8 mouse cellular contexts compared by ENCODE assay signal in genomic region chr3:22090431-22091265, GRCm38 (mm10). TPM values are rescaled to one million over a fixed set of nuclear protein-coding genes. Genes with fewer than 3 reads are reported as not detected.
DNase-seq lines count a peak whose midpoint lies in the region; ATAC-seq and TF ChIP-seq lines count a peak whose summit lies in the region.

No protein-coding gene starts in this region.

- no peaks in the 10 kb centered on the region for H3K9me3 ChIP-seq in heart, embryonic 11.5 days (replicated peaks; ENCODE audit: control insufficient read depth, low read length)
- no peaks in the 10 kb centered on the region for H3K9me3 ChIP-seq in stomach, postnatal 0 days (ENCODE audit: control insufficient read depth, low read length)
- H3K9me3 ChIP-seq in forebrain, embryonic 11.5 days (ENCODE audit: control insufficient read depth, low read length), result no peaks in the 10 kb centered on the region

- TF ChIP-seq CTCF in stomach, postnatal 0 days (IDR thresholded peaks at IDR 0.05; ENCODE audit: low read depth), result no peak

- H3K36me3 ChIP-seq in heart, embryonic 11.5 days (ENCODE audit: control insufficient read depth, insufficient read depth, low read length), result no peaks in the 10 kb centered on the region
- no peaks in the 10 kb centered on the region for H3K36me3 ChIP-seq in stomach, postnatal 0 days (ENCODE audit: control insufficient read depth, insufficient read depth, low read length)
- no peaks in the 10 kb centered on the region for H3K36me3 ChIP-seq in forebrain, embryonic 11.5 days (ENCODE audit: control insufficient read depth, insufficient read depth, low read length)

- no peak for TF ChIP-seq EP300 in stomach, postnatal 0 days (optimal IDR thresholded peaks at IDR 0.05)

- DNase-seq in lung, adult 18-20 months, result peak; percentile 24 to 59
- no peak for DNase-seq in lung, postnatal 10 days
- DNase-seq in kidney, postnatal 36 days, result peak; percentile 84
- peak; percentile 45 for DNase-seq in stomach, postnatal 0 days (ENCODE audit: low spot score)
- no peak for DNase-seq in spleen, adult 12 weeks (ENCODE audit: low spot score)
- DNase-seq in left cerebral cortex, postnatal 10 days (ENCODE audit: extremely low spot score in 1 of 2, low spot score in 2 of 2), result no peak
- no peak for DNase-seq in forebrain, embryonic 11.5 days (ENCODE audit: low spot score)

- 0 out of 2 replicates have a peak, but pooled peaks have one; percentile 51 for ATAC-seq in heart, embryonic 11.5 days (replicated peaks; ENCODE audit: insufficient number of reproducible peaks, low FRiP score, low TSS enrichment)
- peak; percentile 80 for ATAC-seq in stomach, postnatal 0 days (ENCODE audit: low FRiP score, low TSS enrichment)
- no peak for ATAC-seq in forebrain, embryonic 11.5 days (replicated peaks; ENCODE audit: low FRiP score)

- no peak overlapping the region for H3K9ac ChIP-seq in heart, embryonic 11.5 days (ENCODE audit: low read depth, low read length)
- no peak overlapping the region for H3K9ac ChIP-seq in stomach, postnatal 0 days (ENCODE audit: low read length)
- no peak overlapping the region for H3K9ac ChIP-seq in forebrain, embryonic 11.5 days (ENCODE audit: low read length)

- no peaks in the 10 kb centered on the region for H3K27me3 ChIP-seq in heart, embryonic 11.5 days (ENCODE audit: control insufficient read depth, insufficient read depth, low read length)
- no peaks in the 10 kb centered on the region for H3K27me3 ChIP-seq in stomach, postnatal 0 days (ENCODE audit: control insufficient read depth, insufficient read depth, low read length)
- no peaks in the 10 kb centered on the region for H3K27me3 ChIP-seq in forebrain, embryonic 11.5 days (ENCODE audit: control insufficient read depth, insufficient read depth, low read length)

- no peak overlapping the region for H3K4me2 ChIP-seq in heart, embryonic 11.5 days
- no peak overlapping the region for H3K4me2 ChIP-seq in stomach, postnatal 0 days (replicated peaks; ENCODE audit: low read depth)
- H3K4me2 ChIP-seq in forebrain, embryonic 11.5 days (ENCODE audit: low read depth, low read length, severe bottlenecking), result no peak overlapping the region

- no peak overlapping the region for H3K4me3 ChIP-seq in heart, embryonic 11.5 days (ENCODE audit: low read depth, low read length)
- no peak overlapping the region for H3K4me3 ChIP-seq in stomach, postnatal 0 days (ENCODE audit: low read depth, low read length)
- H3K4me3 ChIP-seq in forebrain, embryonic 11.5 days (ENCODE audit: low read depth, low read length), result no peak overlapping the region

- H3K4me1 ChIP-seq in heart, embryonic 11.5 days (ENCODE audit: control insufficient read depth, insufficient read depth, low read length), result peaks cover 28% of the 10 kb centered on the region
- H3K4me1 ChIP-seq in stomach, postnatal 0 days (replicated peaks; ENCODE audit: control insufficient read depth, insufficient read depth), result peaks cover 9% of the 10 kb centered on the region
- H3K4me1 ChIP-seq in forebrain, embryonic 11.5 days (replicated peaks; ENCODE audit: control insufficient read depth, insufficient read depth, low read length), result no peaks in the 10 kb centered on the region

- intact Hi-C loops in left cerebral cortex, postnatal 10 days (cut with DNase I), result no loop called here

- WGBS in heart, embryonic 11.5 days (ENCODE audit: insufficient replicate concordance), result 66% methylated on average over 8 of the region's 8 CpGs
- 32% methylated on average over 8 of the region's 8 CpGs for WGBS in stomach, postnatal 0 days
- 86% methylated on average over 8 of the region's 8 CpGs for WGBS in forebrain, embryonic 11.5 days

- H3K27ac ChIP-seq in heart, embryonic 11.5 days (ENCODE audit: low read depth, low read length), result 0 out of 2 replicates have a peak overlapping the region, but pooled peaks have one; percentile 22
- H3K27ac ChIP-seq in stomach, postnatal 0 days (replicated peaks), result peak overlapping the region; percentile 63; the same call in 1 of the 2 replicates
- H3K27ac ChIP-seq in forebrain, embryonic 11.5 days (ENCODE audit: low read depth, low read length), result no peak overlapping the region

RNA-seq across cellular contexts. Expression of gene Tbl1xr1, which starts 14.2 kb away (rescaled TPM):
- polyA plus RNA-seq in heart, embryonic 11.5 days (2014; fragmentation: Nextera tagmentation; extraction: Ambion mirVana), result 16.9 and 21.4 TPM in 2 replicates
- polyA plus RNA-seq in stomach, postnatal 0 days (2015; fragmentation: Nextera tagmentation; extraction: Ambion mirVana), result 7.5 and 9.6 TPM in 2 replicates
- 100 to 1,000 TPM in 1 of 2 experiments, 10 to 100 TPM in 1; 96.8 to 119 TPM for total RNA-seq in left cerebral cortex, postnatal 10 days (2021)
- polyA plus RNA-seq in forebrain, embryonic 11.5 days (2014; fragmentation: Nextera tagmentation; extraction: Ambion mirVana), result 28.6 and 30.1 TPM in 2 replicates

Comparison
In these comparisons a context has a peak if more than half of its experiments do, and no peak if none do; other contexts are left out.
1. DNase-seq: peak in lung, adult 18-20 months (2 of 2), kidney, postnatal 36 days (2 of 2) and stomach, postnatal 0 days (single experiment); none in lung, postnatal 10 days (single experiment), spleen, adult 12 weeks (single experiment), left cerebral cortex, postnatal 10 days (0 of 2) and forebrain, embryonic 11.5 days (single experiment).